Mouse (Mus musculus): Measurements from ENCODE around the gene Kcnk15.

- TF ChIP-seq CTCF (IDR thresholded peaks at IDR 0.05; ENCODE audit: borderline replicate concordance, control insufficient read depth, extremely low read depth, insufficient read depth, low read length, poor library complexity) (no peak), POLR2A (IDR thresholded peaks at IDR 0.05; ENCODE audit: control insufficient read depth, extremely low read depth, insufficient read depth, low read length, poor library complexity) (no peak)
Measured at GRCm38 (mm10) chr2:163895156-163895555, 41.7 kb downstream of the Kcnk15 start.

Measured in thymus, adult 2 months (tissue).